Mouse (Mus musculus) kidney, adult 8-10 months (tissue): ENCODE measurements at regions not wholly inside any gene's neighbourhood (a gene's known extent, or its start where the extent isn't known, plus 50 kb on each side); places are given as distances from the start of the nearest gene placed in this dataset.
A peak's percentile ranks its signal among the peaks of the same experiment; 100 is the strongest.

ENCODE experiments used
- DNase-seq, 2 experiments: peaks; one replicate each; pipeline ENCODE4 v3.0.0; 2022

DNA sequence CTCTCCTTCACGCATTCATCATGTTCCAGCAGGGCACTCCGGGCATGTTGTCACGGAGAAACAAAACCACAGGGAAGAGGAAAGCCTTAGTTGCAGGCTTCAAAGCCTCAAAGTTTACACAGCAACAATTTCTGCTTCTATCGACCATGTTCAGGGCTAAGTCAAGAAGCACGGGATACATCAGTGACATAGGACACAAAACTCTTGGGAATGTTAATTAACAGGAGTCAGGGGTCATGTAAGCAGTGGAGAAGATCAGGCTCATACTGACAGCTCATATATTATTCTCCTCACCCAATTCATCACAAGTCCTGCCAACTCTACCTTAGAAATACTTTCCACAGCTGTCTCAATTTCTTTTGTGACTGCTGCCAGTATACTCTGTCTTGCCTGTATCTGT, 133.0 kb upstream of the Btbd3 start:
- DNase-seq = no peak

DNA sequence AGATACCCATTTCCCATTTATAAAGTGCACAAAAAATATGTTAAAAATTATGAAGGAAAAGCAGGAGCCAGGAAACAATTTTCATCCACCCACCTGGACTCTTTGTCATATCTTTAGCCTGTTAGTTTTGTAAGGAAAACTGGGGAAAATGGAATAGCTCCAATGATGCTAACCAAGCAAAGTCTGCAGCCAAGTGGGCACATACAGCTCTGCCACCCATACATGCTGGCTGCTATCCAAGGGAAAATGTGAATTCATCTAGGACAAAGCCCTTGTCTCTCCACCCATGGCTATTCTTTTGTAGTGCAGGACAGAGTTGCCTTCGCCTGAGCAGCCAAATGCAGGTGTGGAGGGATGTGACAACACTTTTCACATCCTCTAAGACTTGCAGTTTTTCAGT, 135.5 kb upstream of the Btbd3 start:
- no peak for DNase-seq

DNA sequence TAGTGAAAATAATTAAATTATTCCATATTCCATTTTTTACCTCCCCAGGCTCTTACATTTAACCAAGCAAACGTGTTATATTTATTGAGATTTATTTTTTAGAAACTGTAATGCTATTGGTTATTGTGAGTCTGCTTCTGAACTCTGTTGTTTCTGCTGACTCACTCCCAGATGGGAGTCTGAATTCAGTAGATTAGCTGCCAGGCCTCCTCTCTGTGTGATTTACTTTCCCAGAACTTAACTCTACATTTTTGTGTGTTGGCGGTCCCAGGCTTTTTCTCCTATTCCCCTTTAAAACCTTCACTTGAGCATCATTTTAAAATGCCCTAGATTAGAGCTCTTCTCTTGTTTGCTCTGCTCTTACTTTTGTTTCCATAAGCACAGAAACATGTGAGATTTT, 136.2 kb upstream of the Btbd3 start:
- no peak for DNase-seq

DNA sequence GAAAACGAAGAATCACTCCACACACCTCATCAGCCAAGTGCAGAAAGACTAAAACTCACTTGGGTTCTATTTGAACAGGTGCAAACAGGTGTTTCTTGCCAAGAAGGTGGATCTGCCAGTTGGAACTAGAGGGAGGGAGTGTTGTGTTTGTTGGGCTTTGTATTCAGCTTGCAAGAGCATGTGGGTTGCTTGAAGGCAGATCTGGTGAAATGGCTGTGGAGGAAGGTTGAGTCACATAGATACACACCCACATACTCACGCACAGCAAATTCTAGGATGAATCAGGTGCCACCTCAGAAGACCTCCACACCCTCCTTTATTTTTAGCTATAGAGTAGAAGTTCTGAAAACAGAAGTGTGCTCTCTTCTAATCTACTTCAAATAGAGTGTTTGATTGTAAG, 156.6 kb upstream of the Btbd3 start:
- DNase-seq = no peak

DNA sequence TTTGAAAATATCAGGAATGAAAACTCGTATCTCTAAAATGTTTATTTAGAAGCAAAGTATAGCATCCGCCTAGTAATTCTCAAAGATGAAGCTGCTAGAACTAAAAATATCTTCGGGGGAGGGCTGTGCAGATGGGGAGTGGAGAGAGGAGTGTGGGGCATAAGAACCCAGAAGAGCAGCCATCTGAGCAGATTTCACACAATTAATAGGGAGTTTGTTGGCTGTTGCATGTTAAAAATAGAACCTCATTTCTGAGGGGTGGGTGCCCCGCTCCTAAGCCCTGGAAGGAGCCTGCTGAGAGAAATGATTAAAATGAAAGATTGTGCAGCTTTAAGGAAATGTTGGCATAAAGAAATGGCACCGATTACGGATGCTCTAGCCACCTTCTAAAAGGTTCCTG, 171.0 kb upstream of the Btbd3 start:
- no peak for DNase-seq

DNA sequence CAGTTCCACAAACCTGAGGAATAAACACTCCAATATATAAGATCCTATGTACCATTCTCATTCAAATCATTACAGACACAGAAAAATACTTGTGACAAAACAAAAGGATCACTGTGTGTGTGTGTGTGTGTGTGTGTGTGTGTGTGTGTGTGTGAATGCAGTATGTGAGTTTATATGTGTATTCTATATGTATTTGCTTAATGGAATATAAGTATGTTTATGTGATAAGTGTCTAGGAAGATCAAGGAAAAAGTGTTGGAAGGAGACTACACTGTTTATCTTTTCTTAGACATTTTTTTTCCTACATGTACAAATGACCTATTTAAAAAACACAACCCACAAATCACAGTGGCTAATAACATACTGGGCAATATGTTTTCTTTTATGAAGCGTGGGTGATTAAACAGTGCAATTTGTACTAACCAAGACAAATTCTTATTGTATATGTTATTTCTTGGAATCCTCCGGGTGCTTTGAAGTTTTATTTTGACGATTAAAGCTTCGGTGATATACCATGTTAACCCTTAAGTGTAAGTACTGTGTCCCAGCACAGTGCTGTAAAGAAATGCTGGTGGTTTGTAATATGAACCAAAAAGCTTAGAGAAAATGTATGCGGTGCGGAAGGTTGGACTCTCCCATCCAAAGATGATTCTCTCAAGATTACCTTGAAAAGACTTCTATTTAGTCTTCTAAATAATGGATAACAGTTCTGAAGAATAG, 171.6 kb upstream of the Btbd3 start:
- no peak for DNase-seq

DNA sequence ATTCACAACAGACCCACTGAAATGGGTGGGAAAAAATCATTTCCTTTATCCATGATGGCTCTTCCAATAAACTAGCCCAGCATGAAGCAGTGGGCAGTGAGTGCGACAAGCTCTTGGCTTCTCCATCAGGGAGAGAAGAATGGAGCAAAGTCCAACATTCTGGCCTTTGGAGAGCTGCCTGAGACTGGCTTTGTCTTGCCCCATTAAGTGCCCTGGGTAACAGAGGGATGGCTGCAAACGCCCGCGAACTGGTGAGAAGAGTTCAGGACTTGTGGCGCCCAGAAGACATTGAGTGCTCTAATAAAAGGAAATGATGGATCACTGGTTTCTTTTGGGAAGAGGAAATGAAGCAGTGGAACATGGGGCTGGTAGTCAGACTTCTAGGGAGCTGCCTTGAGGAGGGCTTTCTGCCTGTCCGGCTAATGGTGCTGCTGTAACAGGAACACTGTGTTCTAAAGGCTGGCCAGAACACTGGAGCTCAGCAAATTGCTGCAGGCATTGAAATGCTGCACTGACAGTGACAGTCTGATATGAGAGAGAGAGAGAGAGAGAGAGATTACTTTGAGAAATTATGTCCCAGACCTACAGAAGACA, 182.2 kb upstream of the Btbd3 start:
- peak; percentile 1 to 23 for DNase-seq

DNA sequence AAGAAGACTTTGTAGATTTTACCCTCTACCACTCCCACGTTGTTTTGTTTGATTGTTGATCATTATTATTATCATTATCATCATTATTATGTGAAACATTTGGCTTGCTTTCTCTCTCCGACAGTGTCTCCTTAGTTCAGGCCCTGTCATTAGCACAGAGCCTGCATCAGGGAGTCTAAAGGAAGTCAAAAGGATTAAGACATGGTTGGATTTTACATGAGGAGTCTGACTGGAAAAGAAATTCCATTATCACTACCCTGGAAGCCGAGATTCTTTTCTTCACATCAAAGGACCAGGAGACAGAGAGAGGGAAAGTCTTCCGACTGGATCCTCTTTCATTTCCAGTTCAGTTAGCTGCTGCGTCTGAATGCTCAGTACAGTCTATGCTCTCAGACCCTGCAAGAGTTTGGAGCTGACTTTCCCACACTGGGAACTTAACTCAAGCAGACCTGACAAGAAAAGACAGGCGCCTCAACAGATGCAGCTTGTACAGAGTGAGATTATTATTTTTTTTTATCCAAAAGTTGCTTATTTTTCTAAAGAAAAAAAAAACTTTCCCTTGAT, 184.1 kb upstream of the Btbd3 start:
- DNase-seq = no peak

DNA sequence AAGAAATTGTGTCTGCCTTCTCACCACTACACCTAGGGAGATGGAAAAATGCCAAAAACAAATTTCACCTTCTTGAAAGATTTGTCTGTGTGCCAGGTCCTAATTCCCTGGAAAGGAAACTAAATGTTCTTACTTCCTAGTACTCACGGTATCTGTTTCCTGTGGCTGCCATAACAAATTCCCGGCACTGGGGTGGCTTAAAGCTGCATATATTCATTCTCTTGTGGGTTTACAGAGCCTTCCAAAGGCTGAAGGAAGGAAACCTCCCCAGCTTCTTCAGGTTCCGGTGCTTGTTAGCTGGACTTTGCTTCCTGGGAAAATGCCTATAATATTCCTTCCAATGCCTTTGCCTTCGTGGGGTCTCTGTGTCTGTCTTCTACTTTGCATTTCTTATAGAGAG, 203.3 kb upstream of the Btbd3 start:
- no peak for DNase-seq

DNA sequence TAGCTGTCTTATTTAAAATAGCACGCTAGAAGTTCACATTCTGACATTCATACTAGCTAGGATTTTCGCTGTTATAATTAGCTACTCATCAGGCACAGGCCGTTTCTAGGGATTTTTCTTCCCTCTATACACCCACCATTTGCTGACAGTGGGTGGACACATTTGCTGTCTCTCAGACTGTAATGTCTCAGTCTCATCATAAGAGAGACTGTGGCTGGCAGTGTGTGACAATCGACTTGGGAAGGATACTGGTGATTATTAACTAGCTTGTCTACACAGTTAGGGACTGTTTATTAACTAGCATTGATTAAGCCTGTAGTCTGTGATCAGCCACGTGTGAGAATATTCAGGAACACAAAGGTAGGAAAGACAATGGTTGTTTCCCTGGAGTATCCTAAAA, 208.0 kb upstream of the Btbd3 start:
- DNase-seq = peak in 1 of 2 experiments; percentile 4

DNA sequence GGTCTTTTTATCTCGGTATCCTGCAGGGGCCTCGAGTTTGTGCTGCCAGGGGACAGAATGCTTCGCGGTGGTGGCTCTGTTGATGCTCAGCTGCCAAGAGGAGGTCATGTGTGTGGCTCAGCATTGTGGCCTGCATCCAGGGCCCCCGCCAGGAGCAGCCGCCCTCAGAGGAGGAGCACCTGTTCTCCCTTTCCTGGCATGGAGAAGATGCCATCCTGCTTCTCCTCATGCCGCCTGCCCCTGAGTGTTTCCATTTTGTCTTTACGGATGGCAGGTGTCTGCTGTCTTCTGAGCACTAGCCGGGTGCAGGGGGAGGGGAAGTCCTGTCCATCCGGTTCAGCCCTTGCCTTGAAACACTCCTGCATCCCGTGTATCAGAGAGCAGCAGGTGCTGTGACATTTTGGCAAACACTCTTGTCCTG, 208.6 kb upstream of the Btbd3 start:
- DNase-seq = no peak

DNA sequence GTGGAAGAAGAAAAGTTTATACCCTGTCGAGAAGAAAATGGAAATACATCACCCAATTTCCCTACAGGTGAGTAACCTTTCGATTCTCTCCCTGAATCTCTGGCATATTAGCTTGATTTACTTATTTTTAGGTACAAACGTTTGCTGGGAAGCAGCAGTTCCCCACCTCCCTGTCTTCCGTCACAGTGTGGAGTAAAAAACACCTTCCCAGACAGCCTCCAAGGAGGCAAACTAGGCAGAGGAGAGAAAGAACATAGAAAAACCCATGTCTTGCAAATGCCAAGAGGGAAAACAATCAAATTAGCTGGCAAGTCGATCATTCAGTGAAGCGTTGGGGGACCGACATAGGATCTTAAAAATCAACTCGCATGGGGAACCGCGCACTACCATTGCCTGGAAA, 209.0 kb upstream of the Btbd3 start:
- no peak for DNase-seq

DNA sequence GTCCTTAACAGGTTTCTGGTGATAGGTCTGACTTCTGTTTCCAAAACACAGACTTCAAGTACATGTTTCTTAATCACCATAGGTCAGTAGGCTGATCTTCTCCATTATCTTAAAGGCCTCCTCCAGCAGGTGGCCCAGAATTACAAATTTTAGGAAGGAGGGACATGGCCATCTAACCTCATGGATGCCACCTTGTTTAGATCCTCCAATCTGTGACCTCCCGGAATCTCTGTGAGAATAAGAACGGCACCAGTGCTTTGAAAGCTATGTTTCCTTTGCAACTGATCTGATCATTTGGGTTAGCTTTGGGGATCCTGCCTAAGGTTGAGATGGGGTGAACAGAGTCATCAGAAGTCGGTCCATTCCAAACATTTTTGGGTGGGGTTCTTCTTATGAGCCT, 209.4 kb upstream of the Btbd3 start:
- DNase-seq = no peak

DNA sequence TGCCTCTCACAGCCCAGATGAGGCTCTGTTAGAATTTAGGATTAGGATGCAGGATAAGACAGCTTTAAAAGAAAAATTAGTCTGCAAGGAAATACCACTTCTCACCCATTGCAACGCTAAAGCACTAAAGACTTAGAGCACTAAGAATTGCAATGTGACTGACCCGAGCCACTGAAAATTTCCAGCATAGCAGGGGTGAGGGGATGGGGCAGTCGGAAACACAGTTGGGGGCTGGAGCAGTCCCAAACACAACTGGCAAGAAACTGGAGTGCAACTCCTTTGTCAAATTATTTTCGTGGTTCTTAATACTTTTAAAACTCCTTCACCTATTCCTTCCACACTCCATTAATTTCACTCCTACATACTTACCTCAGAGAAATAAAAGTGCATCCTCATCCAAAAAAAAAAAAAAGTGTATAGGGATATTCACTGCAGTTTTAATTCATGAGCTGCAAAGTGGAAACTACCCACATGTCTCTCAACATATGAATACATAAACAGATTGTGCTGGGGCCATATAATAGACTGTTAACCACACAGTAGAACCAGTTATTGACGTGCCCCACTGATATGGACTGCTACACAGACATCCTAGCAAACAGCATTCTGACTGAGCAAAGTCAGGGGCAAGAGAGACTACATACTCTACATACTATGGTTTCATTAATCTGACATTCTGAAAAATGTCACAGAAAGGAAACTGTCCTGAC, 210.3 kb upstream of the Btbd3 start:
- no peak for DNase-seq

DNA sequence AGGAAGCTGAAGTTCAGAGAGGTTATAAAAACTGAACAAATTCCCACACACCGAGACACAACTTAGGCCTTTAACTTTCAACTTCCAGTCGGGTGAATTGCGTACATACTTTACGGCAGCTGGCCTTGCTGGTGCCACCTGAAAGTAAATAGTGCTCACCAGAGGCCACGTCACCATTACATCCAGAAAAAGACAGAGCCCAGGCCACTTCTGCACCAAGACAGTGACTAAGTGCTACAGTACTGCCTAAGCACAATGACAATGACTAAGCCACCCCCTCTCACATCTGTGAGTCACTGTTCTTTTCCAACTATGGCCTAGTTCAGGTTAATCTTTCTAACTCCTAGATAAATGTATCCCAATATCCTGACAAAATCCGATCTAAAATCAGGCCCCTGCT, 215.7 kb upstream of the Btbd3 start:
- DNase-seq = no peak

DNA sequence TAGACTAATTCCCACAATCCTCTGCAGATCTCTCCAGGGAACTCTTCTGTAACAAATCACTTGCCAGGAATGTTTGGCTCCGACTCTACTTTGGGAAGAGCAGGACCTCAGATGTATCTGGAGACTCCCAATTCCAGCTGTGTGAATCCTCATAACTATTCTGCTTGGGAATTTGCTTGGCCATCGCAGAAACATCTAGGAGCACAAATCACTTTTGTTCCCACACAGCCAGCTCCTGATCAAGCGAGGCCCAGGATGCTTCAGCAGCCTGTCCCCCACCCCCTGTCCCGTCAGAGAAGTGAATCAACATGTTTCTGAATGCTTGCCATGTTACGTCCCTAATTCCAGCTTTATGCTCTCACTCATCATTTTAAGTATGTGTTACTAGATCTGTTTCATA, 216.1 kb upstream of the Btbd3 start:
- DNase-seq = peak; percentile 3 to 9

DNA sequence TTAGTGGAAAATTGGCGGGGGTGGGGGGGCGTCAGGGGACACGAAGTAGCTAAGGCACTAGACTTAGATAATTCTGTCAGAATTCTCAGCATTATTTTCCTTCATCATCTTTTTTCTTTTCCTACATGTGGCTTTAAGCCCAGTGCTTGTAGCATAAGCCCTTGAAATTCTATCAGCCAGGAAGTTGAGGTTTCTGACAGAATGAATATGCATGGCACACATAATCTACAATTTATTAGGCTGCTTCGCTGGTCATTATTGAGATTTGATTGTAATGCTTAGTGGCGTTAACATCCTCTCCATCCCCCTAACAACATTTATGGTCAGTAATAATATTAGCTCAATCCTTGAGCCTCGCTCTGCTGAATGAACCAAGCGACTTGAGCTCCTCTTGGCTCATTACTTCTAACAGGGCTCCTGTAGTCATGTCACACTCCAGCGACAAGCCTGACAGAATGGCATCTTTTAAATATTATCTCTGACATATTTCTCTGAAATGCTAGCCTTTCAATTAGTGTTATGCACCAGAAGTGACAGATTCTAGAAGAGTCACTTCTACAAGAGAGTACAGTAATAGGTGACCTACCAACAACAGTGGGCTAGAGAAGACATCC, 222.1 kb upstream of the Btbd3 start:
- DNase-seq = no peak

DNA sequence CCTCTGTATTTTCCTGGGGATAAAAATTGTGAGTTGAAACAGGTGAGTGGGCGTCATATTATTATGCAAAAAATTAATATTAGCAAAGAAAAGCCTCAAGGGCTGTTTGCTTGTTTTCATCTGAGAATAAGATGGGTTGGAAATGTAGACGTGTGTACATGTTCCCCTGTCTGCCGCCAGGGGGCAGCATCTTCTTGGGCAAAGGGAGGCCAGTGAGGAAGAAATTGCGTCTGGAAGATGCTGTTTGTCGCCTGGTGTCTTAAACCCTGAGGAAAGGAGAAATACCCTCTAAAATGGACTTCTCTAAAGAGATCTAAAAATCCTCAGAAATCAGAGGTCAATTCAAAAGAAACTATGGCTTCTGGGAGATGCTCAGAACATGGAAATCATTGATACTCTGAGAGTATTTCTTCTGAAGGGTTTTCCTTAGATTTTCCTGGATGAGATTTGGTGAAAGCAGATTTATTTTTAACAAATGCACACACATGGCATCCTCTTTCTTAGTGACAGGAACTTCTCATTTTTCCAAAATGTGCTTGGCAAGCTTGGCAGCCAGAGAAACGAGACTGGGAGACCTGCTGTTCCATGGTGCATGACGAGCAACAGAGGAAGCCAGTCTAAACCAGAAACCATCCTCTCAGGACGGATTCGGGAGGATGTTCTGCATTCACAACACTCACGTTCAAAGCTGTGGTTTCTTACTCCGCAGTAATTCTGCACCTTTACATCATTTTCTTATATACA, 222.8 kb upstream of the Btbd3 start:
- peak; percentile 11 to 52 for DNase-seq

DNA sequence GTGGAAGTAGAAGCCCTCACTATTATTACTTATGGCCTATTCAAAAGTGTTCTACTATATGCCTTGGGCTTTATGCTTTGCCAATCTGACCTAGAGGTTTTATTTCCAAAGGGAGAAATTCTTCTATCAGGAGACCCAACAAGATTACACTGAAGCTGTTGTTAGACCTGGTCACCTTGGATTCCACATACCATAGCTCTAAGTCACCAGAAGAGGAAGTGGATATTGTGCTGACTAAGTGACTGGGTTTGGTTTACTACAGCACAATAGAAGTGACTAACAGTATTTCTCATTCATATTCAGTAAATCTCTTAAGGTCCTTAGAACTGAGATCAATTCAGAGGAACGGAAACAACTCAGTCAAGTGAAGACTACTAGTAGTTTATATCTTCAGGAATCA, 229.0 kb upstream of the Btbd3 start:
- DNase-seq = no peak

DNA sequence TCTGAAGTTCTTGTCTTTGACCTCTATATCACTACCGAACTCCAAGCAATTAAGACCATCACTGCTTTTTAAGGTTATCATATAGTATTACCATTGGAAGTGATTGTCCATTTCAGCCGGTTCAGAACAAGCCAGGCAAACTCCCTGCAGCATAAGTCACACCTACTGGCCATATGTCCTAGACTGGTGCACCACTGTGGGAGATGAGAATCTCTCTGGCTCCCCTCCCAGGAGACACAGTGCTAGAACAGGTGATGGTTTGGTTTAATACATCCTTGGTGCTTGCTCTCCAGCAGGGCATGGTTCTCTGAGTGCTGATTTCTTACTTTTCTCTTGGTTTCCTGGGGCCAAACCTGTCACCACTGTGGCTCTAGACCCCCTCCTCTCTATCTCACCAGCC, 232.8 kb upstream of the Btbd3 start:
- no peak for DNase-seq

DNA sequence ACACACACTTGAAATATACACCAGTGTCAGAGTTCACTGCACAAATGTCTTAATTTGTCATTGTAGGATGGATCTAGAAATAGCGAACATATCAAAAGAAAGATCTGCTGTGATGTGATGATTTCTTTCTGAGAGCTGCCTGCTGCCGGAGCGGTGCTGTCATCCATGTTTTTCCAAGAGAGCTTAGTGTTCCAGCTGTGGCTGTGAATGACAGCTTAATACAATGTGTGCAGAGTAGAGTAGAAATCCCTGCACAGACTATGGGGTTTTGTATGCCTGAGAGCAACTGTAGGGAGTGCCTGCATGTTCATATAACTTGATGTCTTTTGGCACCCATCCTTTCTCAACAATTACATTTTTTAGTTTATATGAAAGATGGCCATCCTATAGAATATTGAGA, 274.6 kb upstream of the Btbd3 start:
- DNase-seq = no peak

DNA sequence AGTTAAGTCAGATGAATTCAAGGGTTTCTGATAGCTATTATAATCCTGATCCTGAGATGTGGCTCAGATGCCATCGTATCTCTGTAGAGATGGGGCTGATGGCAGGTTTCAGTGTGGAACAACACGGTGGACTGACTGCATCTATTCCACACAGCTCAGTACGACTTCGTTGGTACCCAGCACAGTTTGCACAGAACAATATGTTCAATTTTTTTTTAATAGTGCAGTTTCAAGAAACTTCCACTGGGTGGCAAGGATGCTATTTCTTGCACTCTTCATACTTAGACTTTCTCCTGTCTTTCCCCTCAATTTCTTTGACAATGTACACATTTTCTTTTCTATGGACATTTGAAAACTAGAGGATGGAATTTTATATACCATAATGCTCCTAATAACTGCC, 278.6 kb upstream of the Btbd3 start:
- DNase-seq = no peak

DNA sequence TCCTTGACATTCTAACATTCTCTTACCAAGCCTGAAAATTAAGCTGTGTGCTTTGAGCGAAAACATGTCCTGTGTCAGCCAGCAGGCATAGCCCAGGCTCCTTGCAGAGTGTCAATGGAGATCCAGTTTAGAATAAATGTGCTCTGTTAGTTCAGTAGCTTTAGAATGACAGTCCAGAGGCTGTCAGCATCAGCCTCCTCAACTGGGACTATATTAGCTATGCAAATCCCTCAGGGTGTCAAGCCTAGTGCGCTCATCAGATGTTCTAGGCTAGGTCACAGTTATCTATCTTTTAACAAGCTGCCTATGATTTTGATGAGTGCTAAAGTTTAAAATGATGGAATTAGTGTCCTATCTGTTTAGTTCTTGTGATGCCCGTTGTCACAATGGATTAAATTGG, 281.7 kb upstream of the Btbd3 start:
- DNase-seq = no peak
